Mouse (Mus musculus) spleen, adult 2 months (tissue): ENCODE results near the gene Arid1b. TPM values are rescaled to one million over a fixed set of nuclear protein-coding genes. Genes with fewer than 3 reads are reported as not detected.

Source experiments
- DNase-seq, 2 experiments: peaks; one replicate each; pipeline versions ENCODE4 v3.0.0 to v3.0.0-alpha.2; 2012 to 2021; ENCODE audit warnings: low spot score in 2 of 2, low read depth in 1 of 2
- H3K27ac ChIP-seq: fragments of 200-500 bp; 2 replicates; pipeline ENCODE4 v1.5.1; 2012; ENCODE audit warnings: low read length, inconsistent platforms; ENCODE audit not compliant: insufficient read depth
- H3K27me3 ChIP-seq: fragments of 200-500 bp; 2 replicates; pipeline ENCODE4 v1.6.1; 2012; ENCODE audit warnings: mild to moderate bottlenecking, moderate library complexity, low read length, inconsistent platforms; ENCODE audit not compliant: control insufficient read depth, insufficient read depth
- H3K36me3 ChIP-seq: fragments of 200-500 bp; 2 replicates; pipeline ENCODE4 v1.6.1; 2012; ENCODE audit warnings: mild to moderate bottlenecking, low read length, inconsistent platforms; ENCODE audit not compliant: control insufficient read depth, insufficient read depth
- H3K4me1 ChIP-seq: fragments of 200-500 bp; 2 replicates; pipeline ENCODE4 v1.6.1; 2011; ENCODE audit warnings: inconsistent platforms; ENCODE audit not compliant: control insufficient read depth, insufficient read depth, insufficient read length
- H3K4me3 ChIP-seq: fragments of 200-500 bp; 2 replicates; pipeline ENCODE4 v1.5.1; 2011; ENCODE audit warnings: mild to moderate bottlenecking, inconsistent platforms; ENCODE audit not compliant: insufficient read depth, insufficient read length; ENCODE audit errors: extremely low read depth
- CTCF ChIP-seq: fragments of 200-500 bp; IDR thresholded peaks from 2 replicates; pipeline ENCODE4 v1.5.1; 2011; ENCODE audit warnings: mild to moderate bottlenecking, inconsistent platforms; ENCODE audit not compliant: insufficient read depth, insufficient read length, insufficient replicate concordance; ENCODE audit errors: extremely low read depth
- POLR2A ChIP-seq: fragments of 200-500 bp; IDR thresholded peaks from 2 replicates; pipeline ENCODE4 v1.6.1; 2011; ENCODE audit warnings: low read depth, low read length, inconsistent platforms
- WGBS: fragments of 180-500 bp; shearing (Covaris S2); methylation state at CpG from one replicate; pipeline ENCODE4 v1.1.7; 2018; 5-methylcytosine and 5-hydroxymethylcytosine counted together
- polyA plus RNA-seq: library from polyadenylated mRNA; depleted of rRNA; stranded (reverse); fragments of >200 nt; gene quantifications from 2 replicates; pipeline ENCODE4 v1.2.3, GENCODE M21; 2012

Gene Arid1b
- polyA plus RNA-seq, 1 experiment, result 53.5 TPM

DNA sequence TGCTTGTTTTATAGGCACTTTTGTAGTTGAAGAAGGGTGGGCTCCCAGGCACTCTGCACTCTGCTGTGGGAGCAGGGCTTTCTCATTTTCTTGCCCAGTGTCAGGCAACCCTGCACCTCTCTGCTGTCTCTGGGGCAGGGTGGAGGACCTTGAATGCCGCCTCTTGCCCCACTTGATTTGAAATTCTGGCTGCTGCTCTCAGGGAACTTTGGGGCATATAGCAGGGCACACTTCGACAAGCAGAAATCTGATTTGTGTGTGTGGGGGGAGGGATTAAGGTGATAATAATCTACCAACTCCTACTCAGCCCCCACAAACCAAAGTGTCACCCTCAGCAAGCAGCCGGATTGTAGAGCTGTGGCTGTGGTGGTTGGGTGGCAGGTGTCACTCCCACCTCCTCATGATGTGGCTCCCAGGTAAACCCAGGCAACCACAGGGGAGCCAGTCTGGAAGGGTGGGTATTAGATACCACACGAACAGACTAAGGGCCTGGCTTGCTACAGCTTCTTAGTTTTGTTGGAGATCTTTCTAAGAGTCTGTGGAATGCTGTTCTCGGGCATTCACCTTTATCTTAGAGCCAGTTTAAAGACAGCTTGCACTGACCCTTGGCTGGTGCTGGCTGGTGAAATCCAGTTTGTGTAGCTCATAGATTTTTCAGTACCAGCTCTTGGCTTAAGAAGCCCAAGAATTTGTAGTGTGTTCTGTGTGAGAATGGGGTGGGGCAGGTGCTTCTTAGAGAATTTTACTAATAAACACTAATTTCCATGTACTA lies 131.1 kb downstream of the Arid1b start:
- H3K27me3 ChIP-seq, result no peaks in the 10 kb centered on the region
- peaks cover 25% of the 10 kb centered on the region for H3K4me1 ChIP-seq
- no peaks in the 10 kb centered on the region for H3K36me3 ChIP-seq
- TF ChIP-seq CTCF (no peak), POLR2A (no peak)
- DNase-seq, result no peak
- WGBS, result 65% methylated on average over 5 of the region's 5 CpGs
- no peak overlapping the region for H3K4me3 ChIP-seq
- H3K27ac ChIP-seq, result no peak overlapping the region

DNA sequence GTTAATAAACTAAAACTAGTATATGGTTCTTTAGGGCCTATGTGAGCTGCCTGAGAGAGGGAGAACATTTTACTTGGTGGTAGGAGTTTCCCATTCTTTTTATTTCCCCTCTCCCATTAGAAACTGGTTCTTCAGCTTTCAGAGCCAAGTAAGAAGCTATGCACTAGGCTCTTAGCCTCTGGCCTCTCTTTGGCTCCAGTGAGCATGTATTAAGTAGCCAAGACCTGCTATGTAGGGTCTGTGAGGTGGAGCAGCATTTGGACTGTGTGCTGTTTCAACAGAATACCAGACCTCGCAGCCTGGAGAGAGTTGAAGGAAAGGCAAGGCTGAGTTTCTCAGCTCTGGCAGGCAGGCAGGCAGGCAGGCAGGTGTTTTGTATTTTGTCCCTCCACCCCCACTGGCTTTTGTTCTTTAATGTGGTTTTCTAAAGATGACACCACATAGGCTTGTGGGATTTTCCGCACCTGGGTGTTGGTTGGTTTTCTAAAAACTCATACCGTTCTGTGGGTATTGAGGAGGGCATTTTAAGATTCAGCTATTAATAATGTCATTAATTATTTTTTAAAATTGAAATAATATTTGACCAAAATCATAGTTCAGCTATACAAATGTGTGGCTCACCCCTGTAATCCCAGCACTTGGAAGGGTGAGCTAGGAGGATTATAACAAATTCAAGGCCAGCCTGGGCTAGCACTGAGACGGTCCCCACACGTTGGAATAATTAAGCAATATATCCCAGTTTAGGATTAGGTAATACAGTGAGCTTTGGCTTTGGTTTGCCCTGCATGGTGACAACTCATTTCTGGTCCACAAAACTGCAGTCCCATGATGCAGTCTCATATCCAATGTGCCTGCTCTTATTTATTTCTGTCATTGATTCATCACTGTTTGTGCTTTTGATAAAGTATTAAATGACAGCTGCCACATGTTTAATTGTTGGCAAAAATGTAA lies 132.0 kb downstream of the Arid1b start:
- no peak overlapping the region for H3K4me3 ChIP-seq
- TF ChIP-seq CTCF (no peak), POLR2A (no peak)
- WGBS, result 58% methylated on average over 5 of the region's 5 CpGs
- no peak overlapping the region for H3K27ac ChIP-seq
- no peak for DNase-seq
- peaks cover 25% of the 10 kb centered on the region for H3K4me1 ChIP-seq
- H3K27me3 ChIP-seq, result no peaks in the 10 kb centered on the region
- no peaks in the 10 kb centered on the region for H3K36me3 ChIP-seq

DNA sequence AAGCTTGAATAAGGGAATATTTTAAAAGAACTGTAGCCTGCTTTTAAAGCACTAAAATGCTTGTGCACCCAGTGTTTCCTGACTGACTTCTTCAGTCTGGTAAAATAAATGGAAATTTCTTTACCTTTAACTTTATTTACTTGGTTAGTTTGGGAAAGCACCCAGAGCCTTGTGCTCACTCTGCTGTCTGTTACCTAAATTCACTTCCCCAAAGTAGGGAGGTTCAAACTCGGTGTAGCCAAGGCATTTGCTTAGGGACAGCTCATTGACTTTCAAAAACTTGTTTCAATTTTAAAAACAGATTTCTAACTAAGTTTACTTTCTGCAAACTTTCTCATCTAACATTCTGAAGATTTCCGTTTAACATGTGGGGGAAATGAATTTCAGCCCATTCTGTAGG lies 135.5 kb downstream of the Arid1b start:
- no peak for TF ChIP-seq POLR2A
- H3K36me3 ChIP-seq, result no peaks in the 10 kb centered on the region
- peaks cover 26% of the 10 kb centered on the region for H3K4me1 ChIP-seq
- WGBS, result 39% methylated on average over 2 of the region's 2 CpGs
- H3K27me3 ChIP-seq, result no peaks in the 10 kb centered on the region
- no peak overlapping the region for H3K4me3 ChIP-seq
- no peak overlapping the region for H3K27ac ChIP-seq
- DNase-seq, result peak in 1 of 2 experiments; percentile 27

DNA sequence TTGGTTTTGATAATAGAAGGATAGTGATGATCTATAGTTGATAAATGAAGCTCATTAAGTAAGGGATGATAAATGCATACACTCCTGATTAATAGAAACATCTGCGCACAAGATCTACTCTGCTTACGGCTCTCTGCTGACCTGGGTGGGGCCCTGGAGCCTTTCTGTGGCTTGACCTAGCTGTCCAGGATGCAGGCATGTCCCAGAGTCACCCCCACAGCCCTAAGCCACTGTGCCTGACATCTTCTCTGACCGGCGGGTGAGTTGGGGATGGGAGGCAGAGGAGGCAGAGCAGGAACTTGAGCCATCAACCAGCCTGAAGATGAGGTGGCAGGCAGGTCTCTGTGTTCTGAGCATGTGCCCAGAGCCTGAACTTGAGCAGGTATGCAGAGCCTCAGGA lies 136.0 kb downstream of the Arid1b start:
- WGBS, result 83% methylated on average over 4 of the region's 4 CpGs
- Histone ChIP-seq H3K27me3 (no peaks in the 10 kb centered on the region), H3K36me3 (no peaks in the 10 kb centered on the region), H3K4me3 (no peak overlapping the region), H3K27ac (no peak overlapping the region), H3K4me1 (peaks cover 25% of the 10 kb centered on the region)
- no peak for DNase-seq
- TF ChIP-seq POLR2A (no peak), CTCF (no peak)

DNA sequence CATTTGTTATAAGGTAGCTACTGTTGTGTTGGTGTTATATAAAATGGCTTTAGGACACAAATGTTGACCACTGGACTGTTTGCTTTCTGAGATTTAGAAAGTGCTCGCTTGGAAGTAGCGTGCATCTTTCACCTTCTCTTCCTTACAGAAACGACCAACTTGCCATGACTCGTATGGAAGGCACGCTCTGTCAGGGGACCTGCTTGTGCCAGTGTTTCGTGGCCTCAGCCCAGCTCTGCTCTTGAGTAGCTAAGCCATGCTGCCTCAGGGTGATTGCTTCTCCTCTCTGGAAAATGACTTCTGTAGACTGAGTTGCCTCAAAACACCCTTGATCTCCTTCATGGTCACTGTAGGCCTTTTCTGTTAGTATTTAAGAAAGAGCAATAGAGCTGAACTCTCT lies 137.6 kb downstream of the Arid1b start:
- H3K4me1 ChIP-seq, result peaks cover 19% of the 10 kb centered on the region
- H3K36me3 ChIP-seq, result no peaks in the 10 kb centered on the region
- 96% methylated on average over 6 of the region's 6 CpGs for WGBS
- H3K27ac ChIP-seq, result no peak overlapping the region
- TF ChIP-seq POLR2A (no peak), CTCF (no peak)
- no peak for DNase-seq
- H3K27me3 ChIP-seq, result no peaks in the 10 kb centered on the region
- no peak overlapping the region for H3K4me3 ChIP-seq

DNA sequence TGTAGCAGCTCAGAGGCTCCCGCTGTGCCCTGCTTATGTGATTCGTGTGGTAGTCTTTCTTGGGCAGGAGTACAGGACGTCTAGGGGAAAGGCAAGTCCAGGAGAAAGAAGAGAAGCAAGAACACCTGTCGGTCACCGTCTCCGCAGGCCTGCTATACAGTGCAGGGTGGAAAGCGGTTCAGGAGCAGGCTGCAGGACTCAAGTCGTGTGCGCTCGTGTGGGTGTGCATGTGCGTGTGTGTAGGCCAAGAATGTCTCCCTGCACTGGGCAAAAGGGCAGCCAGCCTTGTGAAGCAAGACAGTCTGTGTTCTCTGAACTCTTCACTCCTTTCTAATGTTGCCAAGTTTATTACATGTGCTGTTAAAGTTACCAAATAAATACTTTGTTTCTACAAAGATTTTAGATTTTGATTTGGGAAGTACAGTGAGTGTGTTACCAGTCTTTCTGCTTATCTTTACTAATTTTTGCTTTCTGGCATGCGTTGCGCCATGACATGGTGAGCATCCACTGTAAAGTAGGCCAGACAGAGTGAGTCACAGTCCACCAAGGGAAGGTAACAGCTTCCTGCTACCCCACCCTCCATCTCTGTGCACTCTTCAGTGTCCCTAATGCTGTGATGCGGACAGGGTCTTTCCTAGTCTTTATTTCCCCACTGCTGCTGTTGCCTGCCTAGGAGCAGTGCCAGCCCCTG lies 138.3 kb downstream of the Arid1b start:
- TF ChIP-seq POLR2A (no peak), CTCF (no peak)
- no peaks in the 10 kb centered on the region for H3K36me3 ChIP-seq
- peaks cover 19% of the 10 kb centered on the region for H3K4me1 ChIP-seq
- no peak overlapping the region for H3K27ac ChIP-seq
- no peak for DNase-seq
- H3K4me3 ChIP-seq, result no peak overlapping the region
- no peaks in the 10 kb centered on the region for H3K27me3 ChIP-seq
- 93% methylated on average over 14 of the region's 14 CpGs for WGBS

DNA sequence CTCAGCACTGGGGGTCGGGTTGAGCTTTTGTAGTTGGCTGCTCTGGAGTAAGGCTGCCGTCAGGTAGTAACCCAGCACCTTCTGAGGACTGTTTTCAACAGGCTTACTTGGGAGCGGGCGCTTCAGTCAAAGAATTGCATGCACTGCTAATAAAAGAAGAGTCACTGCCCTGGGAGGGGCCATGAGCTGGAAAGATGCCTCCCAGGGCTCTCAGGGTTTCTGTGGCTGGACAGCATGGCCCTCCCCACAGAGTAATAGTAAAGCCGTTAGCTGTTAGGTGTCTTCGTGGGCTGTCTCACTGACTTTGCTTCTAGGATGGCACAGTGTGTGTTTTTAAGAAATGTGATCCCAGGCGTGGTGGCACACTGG lies 138.8 kb downstream of the Arid1b start:
- peaks cover 19% of the 10 kb centered on the region for H3K4me1 ChIP-seq
- TF ChIP-seq CTCF, result no peak
- TF ChIP-seq POLR2A, result no peak
- no peak overlapping the region for H3K4me3 ChIP-seq
- DNase-seq, result no peak
- H3K36me3 ChIP-seq, result no peaks in the 10 kb centered on the region
- H3K27ac ChIP-seq, result no peak overlapping the region
- H3K27me3 ChIP-seq, result no peaks in the 10 kb centered on the region
- 90% methylated on average over 7 of the region's 7 CpGs for WGBS
